Mouse (Mus musculus) midbrain, embryonic 11.5 days (tissue): Measurements from ENCODE around the gene Trem1. TPM values are rescaled to one million over a fixed set of nuclear protein-coding genes. Genes with fewer than 3 reads are reported as not detected.

Experiments
- ATAC-seq: fragments of 200-750 bp; cut with Nextera tagmentation; 2 replicates; pipeline ENCODE4 v1.8.0; 2017; ENCODE audit warnings: moderate TSS enrichment, moderate library complexity; ENCODE audit not compliant: low FRiP score
- DNase-seq: peaks from one replicate; pipeline ENCODE4 v3.0.0; 2015; ENCODE audit warnings: low spot score; ENCODE audit errors: missing footprints
- H3K27ac ChIP-seq: fragments of 300-500 bp; sonication (generic); 2 replicates; pipeline ENCODE4 v1.5.1; 2014; ENCODE audit warnings: low read depth, low read length
- H3K27me3 ChIP-seq: fragments of 300-500 bp; sonication (generic); 2 replicates; pipeline ENCODE4 v1.6.1; 2014; ENCODE audit warnings: mild to moderate bottlenecking, low read length, moderate library complexity, mixed read lengths; ENCODE audit not compliant: control insufficient read depth, insufficient read depth
- H3K36me3 ChIP-seq: fragments of 300-500 bp; sonication (generic); 2 replicates; pipeline ENCODE4 v1.6.1; 2014; ENCODE audit warnings: mild to moderate bottlenecking, low read length, moderate library complexity, mixed read lengths; ENCODE audit not compliant: control insufficient read depth, insufficient read depth
- H3K4me1 ChIP-seq: fragments of 300-500 bp; sonication (generic); 2 replicates; pipeline ENCODE4 v1.6.1; 2014; ENCODE audit warnings: low read length; ENCODE audit not compliant: control insufficient read depth, insufficient read depth
- H3K4me2 ChIP-seq: fragments of 300-500 bp; sonication (generic); 2 replicates; pipeline ENCODE4 v1.6.1; 2014; ENCODE audit warnings: mild to moderate bottlenecking, moderate library complexity
- H3K4me3 ChIP-seq: fragments of 300-500 bp; sonication (generic); 2 replicates; pipeline ENCODE4 v1.5.1; 2014; ENCODE audit warnings: low read depth, low read length
- H3K9ac ChIP-seq: fragments of 300-500 bp; sonication (generic); 2 replicates; pipeline ENCODE4 v1.6.1; 2014; ENCODE audit warnings: low read length
- H3K9me3 ChIP-seq: fragments of 300-500 bp; sonication (generic); 2 replicates; pipeline ENCODE4 v1.6.1; 2016; ENCODE audit warnings: low read length; ENCODE audit not compliant: control insufficient read depth
- WGBS: fragments of 180-500 bp; shearing (Covaris S2); extraction: QIAGEN DNeasy Blood & Tissue Kit; methylation state at CpG from one replicate; pipeline ENCODE4 v1.1.7; 2014; 5-methylcytosine and 5-hydroxymethylcytosine counted together
- polyA plus RNA-seq: library from polyadenylated mRNA; unstranded; fragments of >200 nt; fragmentation: Nextera tagmentation; extraction: Ambion mirVana; gene quantifications from 2 replicates; pipeline ENCODE4 v1.2.1, GENCODE M21; 2014

Gene Trem1
- polyA plus RNA-seq, 1 experiment from 2014 or later, result not detected

- Histone ChIP-seq H3K27ac (no peak overlapping the region), H3K4me2 (no peak overlapping the region), H3K9me3 (no peaks in the 10 kb centered on the region), H3K27me3 (no peaks in the 10 kb centered on the region), H3K4me3 (no peak overlapping the region), H3K4me1 (no peaks in the 10 kb centered on the region), H3K36me3 (no peaks in the 10 kb centered on the region), H3K9ac (no peak overlapping the region)
- WGBS, result 32% methylated on average over 6 of the region's 6 CpGs
- ATAC-seq, result peak; percentile 38; the same call in 1 of the 2 replicates
- DNase-seq, result peak; percentile 93
These were observed 42.3 kb downstream of the Trem1 start for GRCm38 (mm10) chr17:48274885-48275284.

- DNase-seq (no peak), ATAC-seq (no peak)
- Histone ChIP-seq H3K36me3 (no peaks in the 10 kb centered on the region), H3K27me3 (no peaks in the 10 kb centered on the region), H3K27ac (no peak overlapping the region), H3K4me1 (no peaks in the 10 kb centered on the region), H3K9ac (no peak overlapping the region), H3K4me2 (no peak overlapping the region), H3K4me3 (no peak overlapping the region), H3K9me3 (no peaks in the 10 kb centered on the region)
- 66% methylated on average over 7 of the region's 7 CpGs for WGBS
These were observed 43.2 kb downstream of the Trem1 start for GRCm38 (mm10) chr17:48275736-48276135.

GRCm38 (mm10) chr17:48278381-48278780, 45.8 kb downstream of the Trem1 start:
- DNase-seq, result no peak
- no peak for ATAC-seq
- H3K36me3 ChIP-seq, result no peaks in the 10 kb centered on the region

GRCm38 (mm10) chr17:48279002-48279401, 46.4 kb downstream of the Trem1 start:
- Histone ChIP-seq H3K4me3 (no peak overlapping the region), H3K27ac (no peak overlapping the region), H3K4me1 (peaks cover 8% of the 10 kb centered on the region), H3K36me3 (no peaks in the 10 kb centered on the region), H3K9ac (no peak overlapping the region), H3K9me3 (no peaks in the 10 kb centered on the region), H3K27me3 (no peaks in the 10 kb centered on the region), H3K4me2 (no peak overlapping the region)
- 80% methylated on average over 4 of the region's 4 CpGs for WGBS
- DNase-seq (peak; percentile 26), ATAC-seq (no peak)

More at GRCm38 (mm10) chr17:48278381-48278780, 45.8 kb downstream of the Trem1 start:
- no peak overlapping the region for H3K27ac ChIP-seq
- H3K27me3 ChIP-seq, result no peaks in the 10 kb centered on the region
- peaks cover 8% of the 10 kb centered on the region for H3K4me1 ChIP-seq
- H3K4me2 ChIP-seq, result no peak overlapping the region
- no peaks in the 10 kb centered on the region for H3K9me3 ChIP-seq
- no peak overlapping the region for H3K4me3 ChIP-seq
- no peak overlapping the region for H3K9ac ChIP-seq

DNA sequence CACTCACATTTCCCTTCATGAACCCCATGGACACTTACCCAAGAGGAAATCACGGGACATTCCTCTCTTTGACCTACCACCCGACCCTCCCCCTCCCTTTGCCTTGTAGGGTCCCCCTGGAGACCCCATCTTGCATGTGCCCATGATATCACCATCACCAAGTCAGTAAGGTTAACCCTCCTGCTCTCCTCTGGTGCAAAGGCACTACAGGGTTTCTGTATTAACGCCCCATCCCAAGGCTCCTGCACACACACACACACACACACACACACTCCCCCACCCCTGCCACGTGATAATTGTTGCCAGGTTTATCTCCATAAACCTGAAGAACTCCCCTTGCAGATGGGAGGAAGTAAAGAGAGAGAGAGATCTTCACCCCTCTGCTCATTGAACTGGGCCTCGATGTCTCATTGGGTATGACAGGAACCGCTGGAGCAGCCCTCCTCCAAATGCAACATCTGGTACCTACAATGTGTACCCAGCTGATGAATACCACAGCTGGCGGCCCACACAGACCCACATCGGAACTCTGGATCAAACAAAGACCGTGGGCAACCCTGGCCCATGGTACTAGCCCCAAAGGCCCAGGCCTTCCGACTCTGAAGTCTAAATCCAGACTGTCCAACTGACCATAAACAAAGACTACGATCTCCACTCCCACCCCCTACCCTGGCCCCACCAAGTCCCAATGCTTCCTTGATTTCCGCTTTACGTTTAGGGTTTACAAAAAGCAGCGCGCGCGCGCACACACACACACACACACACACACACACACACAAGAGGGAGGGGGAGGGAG, 48.6 kb downstream of the Trem1 start:
- Histone ChIP-seq H3K27ac (no peak overlapping the region), H3K36me3 (no peaks in the 10 kb centered on the region), H3K27me3 (no peaks in the 10 kb centered on the region), H3K4me2 (peak overlapping the region; percentile 50), H3K4me3 (peak overlapping the region; percentile 24), H3K9ac (peak overlapping the region; percentile 67), H3K9me3 (no peaks in the 10 kb centered on the region), H3K4me1 (peaks cover 8% of the 10 kb centered on the region)
- WGBS, result 30% methylated on average over 18 of the region's 18 CpGs
- peak; percentile 77 for ATAC-seq
- peak; percentile 94 for DNase-seq

DNA sequence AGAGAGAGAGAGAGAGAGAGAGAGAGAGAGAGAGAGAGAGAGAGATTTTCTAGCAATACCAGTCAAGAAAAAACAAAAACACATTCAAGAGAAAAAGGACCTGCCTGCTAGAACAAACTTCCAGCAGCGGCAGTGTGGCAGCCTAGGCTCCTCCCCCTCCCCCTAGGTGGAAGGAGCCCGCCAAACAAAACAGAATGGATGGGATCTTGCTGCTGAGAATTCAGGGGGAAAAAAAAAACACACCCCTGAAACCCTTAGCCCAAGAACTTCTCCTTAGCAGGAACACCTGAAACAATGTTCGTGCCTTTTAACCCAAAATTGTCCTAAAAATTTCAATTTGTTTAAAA, 49.1 kb downstream of the Trem1 start:
- DNase-seq (no peak), ATAC-seq (peak; percentile 59; the same call in 1 of the 2 replicates)
- Histone ChIP-seq H3K27me3 (no peaks in the 10 kb centered on the region), H3K9ac (peak overlapping the region; percentile 67), H3K4me3 (peak overlapping the region; percentile 24; the same call in 1 of the 2 replicates), H3K36me3 (no peaks in the 10 kb centered on the region), H3K4me2 (peak overlapping the region; percentile 50), H3K9me3 (no peaks in the 10 kb centered on the region), H3K4me1 (peaks cover 8% of the 10 kb centered on the region), H3K27ac (no peak overlapping the region)
- WGBS, result 3% methylated on average over 3 of the region's 3 CpGs

DNA sequence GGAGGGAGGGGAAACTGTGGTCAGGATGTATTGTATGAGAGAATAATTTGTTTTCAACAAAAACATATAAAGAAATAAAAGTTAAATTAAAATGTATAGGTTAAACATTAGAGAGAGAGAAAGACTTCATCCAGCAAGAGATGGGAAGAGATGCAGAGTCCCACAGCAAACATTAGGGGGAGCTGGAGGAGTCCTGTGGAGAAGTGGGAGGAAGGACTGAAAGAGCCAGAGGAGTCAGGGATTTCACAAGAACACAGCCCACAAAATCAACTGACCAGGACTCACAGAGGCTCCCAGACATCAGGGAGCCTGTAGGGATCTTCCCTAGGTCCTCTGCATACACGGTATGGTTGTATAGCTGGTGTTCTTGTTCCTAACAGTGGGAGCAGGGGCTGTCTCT, 54.2 kb downstream of the Trem1 start:
- Histone ChIP-seq H3K36me3 (no peaks in the 10 kb centered on the region), H3K4me3 (no peak overlapping the region), H3K27ac (no peak overlapping the region), H3K9ac (no peak overlapping the region), H3K4me1 (peaks cover 4% of the 10 kb centered on the region; the same call in 1 of the 2 replicates), H3K27me3 (no peaks in the 10 kb centered on the region), H3K9me3 (no peaks in the 10 kb centered on the region), H3K4me2 (no peak overlapping the region)
- ATAC-seq (no peak), DNase-seq (no peak)
- WGBS, result 75% methylated on average over 1 of the region's 1 CpGs

DNA sequence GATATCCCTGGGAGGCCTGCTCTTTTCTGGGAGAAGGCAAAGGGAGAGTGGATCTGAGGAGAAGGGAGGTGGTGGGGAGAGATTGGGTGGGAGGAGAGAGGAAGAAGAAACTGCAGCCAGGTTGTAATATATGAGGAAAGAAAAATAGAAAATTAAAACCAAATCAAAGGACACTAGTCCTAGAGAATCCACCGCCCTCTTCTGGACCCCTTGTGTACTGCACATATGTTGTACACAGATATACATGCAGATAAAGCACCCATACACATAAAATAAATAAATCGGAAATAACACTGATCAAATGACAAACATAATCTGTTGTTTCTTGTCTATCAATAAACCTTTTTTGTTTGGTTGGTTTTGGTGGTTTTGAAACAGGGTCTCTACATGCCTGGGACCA, 54.7 kb downstream of the Trem1 start:
- Histone ChIP-seq H3K4me2 (no peak overlapping the region), H3K9me3 (no peaks in the 10 kb centered on the region), H3K9ac (no peak overlapping the region), H3K4me3 (no peak overlapping the region), H3K4me1 (peaks cover 3% of the 10 kb centered on the region; the same call in 1 of the 2 replicates), H3K27me3 (no peaks in the 10 kb centered on the region), H3K27ac (no peak overlapping the region), H3K36me3 (no peaks in the 10 kb centered on the region)
- 65% methylated on average over 2 of the region's 2 CpGs for WGBS
- ATAC-seq (no peak), DNase-seq (no peak)

DNA sequence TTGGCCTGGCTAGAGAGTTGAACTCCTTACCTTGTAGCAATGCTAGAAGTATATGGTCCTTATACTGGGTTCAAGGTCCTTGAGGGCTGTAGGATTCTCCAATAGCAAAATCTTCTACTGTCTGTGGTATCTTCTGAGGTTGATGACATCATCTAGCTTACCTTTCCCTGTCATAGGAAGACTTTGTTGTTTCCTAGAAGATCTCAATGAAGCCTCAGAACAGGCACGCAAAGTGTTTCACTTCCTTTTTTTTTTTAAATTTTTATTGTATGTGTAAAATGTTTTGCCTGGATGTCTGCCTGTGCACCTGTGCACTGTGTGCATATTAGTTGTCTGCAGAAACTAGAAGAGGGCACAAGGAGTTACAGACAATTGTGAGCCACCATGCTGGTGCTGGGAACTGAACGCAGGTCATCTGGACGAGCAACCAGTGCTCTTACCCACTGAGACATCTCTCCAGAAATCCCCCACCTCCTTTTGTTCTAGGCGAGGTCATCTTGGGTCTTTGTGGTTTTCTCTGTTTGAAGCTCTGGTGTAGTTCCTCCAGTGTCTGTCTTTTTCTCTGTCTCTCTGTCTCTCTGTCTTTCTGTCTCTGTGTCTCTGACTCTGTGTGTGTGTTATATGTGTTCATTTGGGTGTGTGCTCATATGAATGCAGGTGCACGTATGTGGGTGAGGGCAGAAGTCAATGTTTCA, 61.1 kb downstream of the Trem1 start:
- no peaks in the 10 kb centered on the region for H3K36me3 ChIP-seq
- no peak overlapping the region for H3K4me2 ChIP-seq
- WGBS, result 81% methylated on average over 5 of the region's 5 CpGs
- H3K4me1 ChIP-seq, result no peaks in the 10 kb centered on the region
- no peaks in the 10 kb centered on the region for H3K9me3 ChIP-seq
- H3K4me3 ChIP-seq, result no peak overlapping the region
- DNase-seq (no peak), ATAC-seq (no peak)
- no peak overlapping the region for H3K27ac ChIP-seq
- no peak overlapping the region for H3K9ac ChIP-seq
- H3K27me3 ChIP-seq, result no peaks in the 10 kb centered on the region
